Mouse (Mus musculus): ENCODE results near the gene Chrm5.

DNA sequence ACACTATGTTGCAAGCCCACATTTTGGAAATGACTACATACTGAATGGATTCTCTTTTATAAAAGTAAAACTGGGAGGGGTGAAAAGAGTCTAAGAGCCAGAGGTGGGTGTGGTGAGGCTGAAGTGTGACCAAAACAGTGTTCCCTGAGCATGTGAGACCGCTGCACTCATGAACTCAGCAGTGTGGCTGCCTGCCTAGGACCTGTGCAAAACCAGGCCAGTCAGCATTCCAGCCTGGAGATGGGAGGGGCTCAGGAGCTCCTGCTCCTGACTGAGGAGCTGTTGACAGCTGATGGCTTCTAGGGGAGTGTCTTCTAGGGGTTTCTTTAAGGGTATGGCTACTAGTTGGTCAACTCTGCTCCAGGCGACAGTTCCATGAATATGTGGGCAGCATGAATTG lies 4.3 kb upstream of the Chrm5 start:
- TF ChIP-seq POLR2A (IDR thresholded peaks at IDR 0.05; ENCODE audit: insufficient read depth, low read depth, low read length) = no peak
- TF ChIP-seq EP300 (IDR thresholded peaks at IDR 0.05; ENCODE audit: insufficient read depth, low read depth, low read length) = no peak

Data from heart, adult 2 months (tissue).